Mouse (Mus musculus): ENCODE results near the gene Mylk. TPM values are rescaled to one million over a fixed set of nuclear protein-coding genes. Genes with fewer than 3 reads are reported as not detected.

The Mylk gene
- 1.7 and 2.5 TPM in 2 replicates for polyA plus RNA-seq (2021; fragmentation: Nextera tagmentation)
- long read RNA-seq, experiment 1, partial matches to known transcripts, result 4 of 8 reads
- long read RNA-seq, experiment 1, other reads (novel, unspliced or antisense), result 4 of 8 reads
- long read RNA-seq, experiment 2, partial matches to known transcripts, result 8 of 11 reads
- long read RNA-seq, experiment 2, other reads (novel, unspliced or antisense), result 3 of 11 reads

DNA sequence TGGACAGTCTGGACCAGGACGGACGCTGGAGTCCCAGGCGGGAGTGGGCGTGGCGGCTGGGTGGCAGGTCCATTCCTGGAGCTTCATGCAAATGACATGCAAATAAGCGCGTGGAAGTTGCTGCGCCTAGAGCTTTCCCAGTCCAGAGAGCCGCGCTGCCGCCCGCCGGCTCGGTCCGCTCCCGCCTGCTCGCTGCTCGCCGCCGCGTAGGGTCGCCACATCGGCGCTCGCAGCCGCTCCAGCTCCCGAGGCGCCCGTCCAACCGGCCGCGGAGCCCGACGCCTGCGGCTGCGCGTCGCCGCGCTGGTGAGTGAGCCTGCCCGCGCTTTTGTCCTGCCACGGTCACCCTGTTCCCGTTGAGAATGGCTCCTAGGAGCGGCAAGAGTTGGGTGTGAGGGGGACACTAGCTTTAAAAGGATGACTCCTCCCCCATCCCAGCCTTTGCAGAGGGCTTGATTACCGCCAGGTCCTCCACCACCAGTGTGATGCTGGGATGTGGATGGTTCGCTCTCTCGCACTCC lies at the start of gene Mylk:
Gene Mylk, plus strand, starts transcription at position 146 of the 521 bp plus-strand sequence.

DNA sequence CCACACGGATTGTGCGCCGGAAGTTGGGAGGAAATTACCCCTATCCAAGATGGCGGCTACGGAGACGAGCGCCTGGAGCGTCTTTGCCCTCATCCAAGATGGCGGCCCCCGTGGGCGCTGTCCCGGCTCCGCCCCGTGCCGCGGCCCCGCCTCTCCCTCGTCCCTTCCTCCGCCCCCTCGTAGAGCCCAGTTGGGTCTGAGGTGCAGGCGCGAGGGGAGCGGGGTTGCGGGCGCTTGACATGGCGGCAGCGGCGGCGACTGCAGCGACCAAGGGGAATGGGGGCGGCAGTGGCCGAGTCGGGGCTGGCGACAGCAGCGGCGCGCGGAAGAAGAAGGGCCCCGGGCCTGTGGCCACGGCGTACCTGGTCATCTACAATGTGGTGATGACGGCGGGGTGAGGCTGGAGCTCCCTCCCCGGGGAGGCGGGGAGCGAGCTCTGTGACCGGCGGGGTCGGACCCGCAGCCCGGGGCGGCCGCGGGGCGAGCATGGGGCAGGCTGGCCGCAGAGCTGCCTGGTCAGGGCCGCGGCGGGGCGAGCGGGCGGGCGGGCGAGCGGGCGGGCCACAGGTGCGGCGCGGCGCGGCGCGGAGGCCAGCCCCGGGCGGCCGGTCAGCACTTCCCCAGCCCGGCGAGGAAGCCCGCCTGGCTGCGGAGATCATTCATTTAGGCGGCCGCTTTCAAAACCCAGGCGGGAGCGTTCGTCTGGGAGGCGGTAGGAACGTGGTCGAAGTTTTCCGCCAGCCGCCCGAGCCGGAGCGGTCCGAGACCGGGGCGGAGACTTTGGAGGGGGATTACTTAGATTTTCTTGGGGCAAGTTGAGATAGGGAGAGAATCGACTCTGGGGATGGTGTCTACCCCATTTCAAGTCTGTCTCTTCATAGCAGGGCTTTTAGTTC lies 277.5 kb downstream of the Mylk start, which contains the start of gene Hacd2:
Gene Hacd2, plus strand, starts transcription at position 187 of the 896 bp plus-strand sequence.

Other genes with a start within 250 kb of the Mylk start
- gene Kalrn, start 171.7 kb upstream of the Mylk start, polyA plus RNA-seq (2021; fragmentation: Nextera tagmentation), result 50.3 and 52.2 TPM in 2 replicates
- gene Ropn1, start 95.3 kb upstream of the Mylk start, polyA plus RNA-seq (2021; fragmentation: Nextera tagmentation), result 0.13 TPM in 1 of 2 replicates, not detected in the other
- 0.95 and 1.2 TPM in 2 replicates for gene Ccdc14, start 54.6 kb upstream of the Mylk start, polyA plus RNA-seq (2021; fragmentation: Nextera tagmentation)

Data from layer of hippocampus, adult 6 months (tissue).